ENCODE assay signal across 7 mouse cellular contexts in the genomic region with DNA sequence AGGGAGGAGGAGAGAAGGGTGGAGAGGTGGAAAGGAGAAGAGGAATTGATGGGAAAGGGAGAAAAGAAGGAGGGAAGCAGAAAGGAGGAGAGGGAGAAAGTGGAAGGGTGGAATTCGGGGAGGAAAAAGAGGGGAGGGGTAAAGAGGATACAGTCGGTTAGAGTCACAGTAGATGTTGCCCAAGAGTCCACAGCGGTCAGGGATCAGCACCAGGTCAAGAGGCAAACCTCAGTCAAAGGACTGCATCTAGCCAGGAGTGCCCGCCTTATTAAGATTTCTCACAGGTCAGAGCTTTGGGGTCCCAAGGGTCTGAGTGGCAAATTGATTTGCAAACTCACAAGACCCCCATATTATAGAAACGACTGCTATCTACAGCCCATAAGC. TPM values are rescaled to one million over a fixed set of nuclear protein-coding genes. Genes with fewer than 3 reads are reported as not detected.
DNase-seq lines count a peak whose midpoint lies in the region; ATAC-seq and TF ChIP-seq lines count a peak whose summit lies in the region.

No protein-coding gene starts in this region.

- no peaks in the 10 kb centered on the region for H3K36me3 ChIP-seq in lung, embryonic 15.5 days
- no peaks in the 10 kb centered on the region for H3K36me3 ChIP-seq in forebrain, embryonic 10.5 days (replicated peaks)
- no peaks in the 10 kb centered on the region for H3K36me3 ChIP-seq in intestine, postnatal 0 days (ENCODE audit: control insufficient read depth, insufficient read depth)
- H3K36me3 ChIP-seq in neural tube, embryonic 14.5 days (ENCODE audit: control insufficient read depth, insufficient read depth, low read length), result no peaks in the 10 kb centered on the region

- H3K4me2 ChIP-seq in lung, embryonic 15.5 days, result peak overlapping the region; percentile 62
- H3K4me2 ChIP-seq in intestine, postnatal 0 days (replicated peaks; ENCODE audit: low read depth), result peak overlapping the region; percentile 73
- H3K4me2 ChIP-seq in neural tube, embryonic 14.5 days (ENCODE audit: low read depth, low read length), result peak overlapping the region; percentile 62

- H3K4me3 ChIP-seq in lung, embryonic 15.5 days, result peak overlapping the region; percentile 96
- H3K4me3 ChIP-seq in forebrain, embryonic 10.5 days, result peak overlapping the region; percentile 89
- H3K4me3 ChIP-seq in intestine, postnatal 0 days (ENCODE audit: low read depth, low read length), result peak overlapping the region; percentile 96
- peak overlapping the region; percentile 72 for H3K4me3 ChIP-seq in neural tube, embryonic 14.5 days (ENCODE audit: low read depth, low read length)

- ATAC-seq in lung, embryonic 15.5 days (ENCODE audit: borderline replicate concordance, extremely low read depth, low FRiP score, low TSS enrichment), result peak; percentile 56; the same call in 1 of the 2 replicates
- ATAC-seq in intestine, postnatal 0 days, result peak; percentile 40
- peak; percentile 70 for ATAC-seq in neural tube, embryonic 14.5 days (ENCODE audit: low read depth)
- no peak for ATAC-seq in megakaryocyte-erythroid progenitor cell, adult 5-6 weeks (replicated peaks; ENCODE audit: low FRiP score, low TSS enrichment, poor library complexity, severe bottlenecking)

- no peaks in the 10 kb centered on the region for H3K27me3 ChIP-seq in lung, embryonic 15.5 days
- H3K27me3 ChIP-seq in forebrain, embryonic 10.5 days (ENCODE audit: poor library complexity, severe bottlenecking), result no peaks in the 10 kb centered on the region
- H3K27me3 ChIP-seq in intestine, postnatal 0 days (replicated peaks; ENCODE audit: control insufficient read depth, insufficient read depth, low read length), result no peaks in the 10 kb centered on the region
- H3K27me3 ChIP-seq in neural tube, embryonic 14.5 days (ENCODE audit: control insufficient read depth, insufficient read depth, low read length), result no peaks in the 10 kb centered on the region

- WGBS in lung, embryonic 15.5 days, result 21% methylated on average over 5 of the region's 5 CpGs
- 22% methylated on average over 5 of the region's 5 CpGs for WGBS in forebrain, embryonic 10.5 days
- 21% methylated on average over 5 of the region's 5 CpGs for WGBS in intestine, postnatal 0 days
- 27% methylated on average over 5 of the region's 5 CpGs for WGBS in neural tube, embryonic 14.5 days

- no peaks in the 10 kb centered on the region for H3K9me3 ChIP-seq in lung, embryonic 15.5 days
- no peaks in the 10 kb centered on the region for H3K9me3 ChIP-seq in forebrain, embryonic 10.5 days
- H3K9me3 ChIP-seq in intestine, postnatal 0 days (ENCODE audit: control insufficient read depth), result no peaks in the 10 kb centered on the region
- H3K9me3 ChIP-seq in neural tube, embryonic 14.5 days (ENCODE audit: control insufficient read depth, low read length), result no peaks in the 10 kb centered on the region

- peak overlapping the region; percentile 91 for H3K9ac ChIP-seq in lung, embryonic 15.5 days
- H3K9ac ChIP-seq in intestine, postnatal 0 days (ENCODE audit: low read depth, low read length), result peak overlapping the region; percentile 91; the same call in 1 of the 2 replicates
- peak overlapping the region; percentile 72 for H3K9ac ChIP-seq in neural tube, embryonic 14.5 days (replicated peaks; ENCODE audit: low read depth, low read length)

- TF ChIP-seq CTCF in intestine, postnatal 0 days (IDR thresholded peaks at IDR 0.05; ENCODE audit: low read depth), result no peak

- peaks cover 16% of the 10 kb centered on the region for H3K4me1 ChIP-seq in lung, embryonic 15.5 days
- H3K4me1 ChIP-seq in forebrain, embryonic 10.5 days, result peaks cover 12% of the 10 kb centered on the region
- H3K4me1 ChIP-seq in intestine, postnatal 0 days (replicated peaks; ENCODE audit: control insufficient read depth, insufficient read depth, low read length), result no peaks in the 10 kb centered on the region
- H3K4me1 ChIP-seq in neural tube, embryonic 14.5 days (ENCODE audit: control insufficient read depth, insufficient read depth, low read length), result no peaks in the 10 kb centered on the region

- DNase-seq in lung, postnatal 14 days, result no peak
- no peak for DNase-seq in forebrain, embryonic 10.5 days (ENCODE audit: extremely low spot score, low spot score)
- no peak for DNase-seq in left cerebral cortex, adult 18-20 months (ENCODE audit: low spot score in 2 of 2)

- H3K27ac ChIP-seq in lung, embryonic 15.5 days, result peak overlapping the region; percentile 92; the same call in 1 of the 2 replicates
- H3K27ac ChIP-seq in forebrain, embryonic 10.5 days, result peak overlapping the region; percentile 94
- H3K27ac ChIP-seq in intestine, postnatal 0 days (ENCODE audit: low read depth, low read length), result no peak overlapping the region
- H3K27ac ChIP-seq in neural tube, embryonic 14.5 days (ENCODE audit: low read depth, low read length), result no peak overlapping the region; the same call in 1 of the 2 replicates

RNA-seq across cellular contexts. Expression of gene Gm5447, which starts 0.2 kb away (rescaled TPM):
- 0.20 and 0.26 TPM in 2 replicates for polyA plus RNA-seq in lung, embryonic 15.5 days (2015; fragmentation: Nextera tagmentation; extraction: Ambion mirVana)
- polyA plus RNA-seq in forebrain, embryonic 10.5 days (2016; fragmentation: Nextera tagmentation; extraction: Ambion mirVana), result 0.09 and 0.10 TPM in 2 replicates
- 0.10 TPM in 1 of 2 replicates, not detected in the other for polyA plus RNA-seq in intestine, postnatal 0 days (2015; fragmentation: Nextera tagmentation; extraction: Ambion mirVana)
- not detected in 2 replicates for polyA plus RNA-seq in neural tube, embryonic 14.5 days (2014; fragmentation: Nextera tagmentation; extraction: Ambion mirVana)
- total RNA-seq in megakaryocyte-erythroid progenitor cell, adult 5-6 weeks (2014; fragmentation: Nextera tagmentation), result not detected in 2 replicates
- 0.30 TPM in 1 of 2 replicates, not detected in the other for total RNA-seq in megakaryocyte-erythroid progenitor cell, adult 5-6 weeks (2017)
- not detected for total RNA-seq in left cerebral cortex, adult 18-20 months (2021)

RNA-seq across cellular contexts. Expression of gene Exoc2, which starts 0.3 kb away (rescaled TPM):
- 36.8 and 39.3 TPM in 2 replicates for polyA plus RNA-seq in lung, embryonic 15.5 days (2015; fragmentation: Nextera tagmentation; extraction: Ambion mirVana)
- 32.7 and 33.8 TPM in 2 replicates for polyA plus RNA-seq in forebrain, embryonic 10.5 days (2016; fragmentation: Nextera tagmentation; extraction: Ambion mirVana)
- 10.7 and 11.1 TPM in 2 replicates for polyA plus RNA-seq in intestine, postnatal 0 days (2015; fragmentation: Nextera tagmentation; extraction: Ambion mirVana)
- 56.3 and 61.7 TPM in 2 replicates for polyA plus RNA-seq in neural tube, embryonic 14.5 days (2014; fragmentation: Nextera tagmentation; extraction: Ambion mirVana)
- total RNA-seq in megakaryocyte-erythroid progenitor cell, adult 5-6 weeks (2014; fragmentation: Nextera tagmentation), result 28.3 and 40.8 TPM in 2 replicates
- 24.5 and 49.4 TPM in 2 replicates for total RNA-seq in megakaryocyte-erythroid progenitor cell, adult 5-6 weeks (2017)
- total RNA-seq in left cerebral cortex, adult 18-20 months (2021), result 10 to 100 TPM; 42.6 to 44.8 TPM

RNA-seq across cellular contexts. Expression of gene Hus1b, which starts 26.7 kb away (rescaled TPM):
- polyA plus RNA-seq in lung, embryonic 15.5 days (2015; fragmentation: Nextera tagmentation; extraction: Ambion mirVana), result not detected in 2 replicates
- not detected in 2 replicates for polyA plus RNA-seq in forebrain, embryonic 10.5 days (2016; fragmentation: Nextera tagmentation; extraction: Ambion mirVana)
- polyA plus RNA-seq in intestine, postnatal 0 days (2015; fragmentation: Nextera tagmentation; extraction: Ambion mirVana), result not detected in 2 replicates
- polyA plus RNA-seq in neural tube, embryonic 14.5 days (2014; fragmentation: Nextera tagmentation; extraction: Ambion mirVana), result 0.35 TPM in 1 of 2 replicates, not detected in the other
- 1.1 and 2.0 TPM in 2 replicates for total RNA-seq in megakaryocyte-erythroid progenitor cell, adult 5-6 weeks (2014; fragmentation: Nextera tagmentation)
- total RNA-seq in megakaryocyte-erythroid progenitor cell, adult 5-6 weeks (2017), result 1.4 TPM in 1 of 2 replicates, not detected in the other
- under 1 TPM; 0.47 to 0.72 TPM for total RNA-seq in left cerebral cortex, adult 18-20 months (2021)

Comparison
In these comparisons a context has a peak if more than half of its experiments do, and no peak if none do; other contexts are left out.
1. H3K27ac ChIP-seq: peak in lung, embryonic 15.5 days (single experiment) and forebrain, embryonic 10.5 days (single experiment); none in intestine, postnatal 0 days (single experiment) and neural tube, embryonic 14.5 days (single experiment).
2. Peak in every context shown above with its lines, with median percentiles within 50 percentile points of each other: H3K4me2 ChIP-seq, H3K4me3 ChIP-seq and H3K9ac ChIP-seq.